Mouse (Mus musculus): ENCODE results near the gene Agtpbp1. TPM values are rescaled to one million over a fixed set of nuclear protein-coding genes. Genes with fewer than 3 reads are reported as not detected.

Agtpbp1 gene
- total RNA-seq, 1 experiment: 25.0 TPM

GRCm38 (mm10) chr13:59615152-59615551 is 30.1 kb upstream of the Agtpbp1 start:
- Histone ChIP-seq H3K27ac (ENCODE audit: insufficient read depth, low read depth, low read length, poor library complexity, severe bottlenecking) (no peak overlapping the region), H3K4me3 (ENCODE audit: insufficient read depth in 1 of 2, low read depth in 1 of 2, low read length in 2 of 2, poor library complexity in 1 of 2, severe bottlenecking in 1 of 2) (no peak overlapping the region), H3K9ac (ENCODE audit: insufficient read depth, low read depth, low read length, poor library complexity, severe bottlenecking) (no peak overlapping the region), H3K36me3 (ENCODE audit: control insufficient read depth, insufficient read depth, low read length, poor library complexity, severe bottlenecking) (peaks cover 19% of the 10 kb centered on the region), H3K9me3 (ENCODE audit: control insufficient read depth, insufficient read depth, low read depth, low read length) (no peaks in the 10 kb centered on the region), H3K4me1 (ENCODE audit: control insufficient read depth in 2 of 2, insufficient read depth in 2 of 2, low read length in 2 of 2, poor library complexity in 1 of 2) (peaks cover 0 to 8% of the 10 kb centered on the region in 2 experiments; a peak in 1 of 4 replicates)
- no peak for TF ChIP-seq ZC3H11A (IDR thresholded peaks at IDR 0.05; ENCODE audit: borderline replicate concordance, low read depth, low read length)
- TF ChIP-seq MAFK (IDR thresholded peaks at IDR 0.05; ENCODE audit: insufficient read depth, low read depth, low read length): no peak
- TF ChIP-seq ZNF384 (IDR thresholded peaks at IDR 0.05; ENCODE audit: low read depth, low read length): no peak
- no peak for TF ChIP-seq HCFC1 (IDR thresholded peaks at IDR 0.05; ENCODE audit: borderline replicate concordance, insufficient read depth, low read length)
- TF ChIP-seq CHD2 (IDR thresholded peaks at IDR 0.05; ENCODE audit: low read depth, low read length): no peak
- DNase-seq (ENCODE audit: low read depth, low spot score): no peak
- in situ Hi-C loops (cut with MboI; ENCODE audit: low sequenced_read_pairs in 2 of 2, unreplicated experiment in 2 of 2): no loop called here

GRCm38 (mm10) chr13:59613868-59614267 is 28.8 kb upstream of the Agtpbp1 start:
- DNase-seq (ENCODE audit: low read depth, low spot score): no peak
- TF ChIP-seq ZNF384 (IDR thresholded peaks at IDR 0.05; ENCODE audit: low read depth, low read length) (no peak), ZC3H11A (IDR thresholded peaks at IDR 0.05; ENCODE audit: borderline replicate concordance, low read depth, low read length) (no peak), CHD2 (IDR thresholded peaks at IDR 0.05; ENCODE audit: low read depth, low read length) (no peak), HCFC1 (IDR thresholded peaks at IDR 0.05; ENCODE audit: borderline replicate concordance, insufficient read depth, low read length) (no peak), MAFK (IDR thresholded peaks at IDR 0.05; ENCODE audit: insufficient read depth, low read depth, low read length) (no peak)
- peaks cover 18% of the 10 kb centered on the region for H3K36me3 ChIP-seq (ENCODE audit: control insufficient read depth, insufficient read depth, low read length, poor library complexity, severe bottlenecking)
- no peaks in the 10 kb centered on the region for H3K9me3 ChIP-seq (ENCODE audit: control insufficient read depth, insufficient read depth, low read depth, low read length)
- no peak overlapping the region for H3K4me3 ChIP-seq (ENCODE audit: insufficient read depth in 1 of 2, low read depth in 1 of 2, low read length in 2 of 2, poor library complexity in 1 of 2, severe bottlenecking in 1 of 2)
- in situ Hi-C loops (cut with MboI; ENCODE audit: low sequenced_read_pairs in 2 of 2, unreplicated experiment in 2 of 2): no loop called here
- H3K27ac ChIP-seq (ENCODE audit: insufficient read depth, low read depth, low read length, poor library complexity, severe bottlenecking): no peak overlapping the region
- peaks cover 0 to 8% of the 10 kb centered on the region in 2 experiments; a peak in 1 of 4 replicates for H3K4me1 ChIP-seq (ENCODE audit: control insufficient read depth in 2 of 2, insufficient read depth in 2 of 2, low read length in 2 of 2, poor library complexity in 1 of 2)
- H3K9ac ChIP-seq (ENCODE audit: insufficient read depth, low read depth, low read length, poor library complexity, severe bottlenecking): no peak overlapping the region

- TF ChIP-seq MAFK (IDR thresholded peaks at IDR 0.05; ENCODE audit: insufficient read depth, low read depth, low read length): no peak
- TF ChIP-seq HCFC1 (IDR thresholded peaks at IDR 0.05; ENCODE audit: borderline replicate concordance, insufficient read depth, low read length): no peak
- no peak for TF ChIP-seq CHD2 (IDR thresholded peaks at IDR 0.05; ENCODE audit: low read depth, low read length)
- no peak for TF ChIP-seq ZC3H11A (IDR thresholded peaks at IDR 0.05; ENCODE audit: borderline replicate concordance, low read depth, low read length)
- no peak for TF ChIP-seq ZNF384 (IDR thresholded peaks at IDR 0.05; ENCODE audit: low read depth, low read length)
- H3K36me3 ChIP-seq (ENCODE audit: control insufficient read depth, insufficient read depth, low read length, poor library complexity, severe bottlenecking): peaks cover 22% of the 10 kb centered on the region
- DNase-seq (ENCODE audit: low read depth, low spot score): no peak
- H3K27ac ChIP-seq (ENCODE audit: insufficient read depth, low read depth, low read length, poor library complexity, severe bottlenecking): no peak overlapping the region
- no peak overlapping the region for H3K4me3 ChIP-seq (ENCODE audit: insufficient read depth in 1 of 2, low read depth in 1 of 2, low read length in 2 of 2, poor library complexity in 1 of 2, severe bottlenecking in 1 of 2)
- peaks cover 0 to 8% of the 10 kb centered on the region in 2 experiments; a peak in 1 of 4 replicates for H3K4me1 ChIP-seq (ENCODE audit: control insufficient read depth in 2 of 2, insufficient read depth in 2 of 2, low read length in 2 of 2, poor library complexity in 1 of 2)
- H3K9ac ChIP-seq (ENCODE audit: insufficient read depth, low read depth, low read length, poor library complexity, severe bottlenecking): no peak overlapping the region
- H3K9me3 ChIP-seq (ENCODE audit: control insufficient read depth, insufficient read depth, low read depth, low read length): no peaks in the 10 kb centered on the region
- in situ Hi-C loops (cut with MboI; ENCODE audit: low sequenced_read_pairs in 2 of 2, unreplicated experiment in 2 of 2): no loop called here
These were observed 25.4 kb upstream of the Agtpbp1 start for GRCm38 (mm10) chr13:59610437-59610836.

- Histone ChIP-seq H3K36me3 (ENCODE audit: control insufficient read depth, insufficient read depth, low read length, poor library complexity, severe bottlenecking) (peaks cover 25% of the 10 kb centered on the region), H3K4me1 (ENCODE audit: control insufficient read depth in 2 of 2, insufficient read depth in 2 of 2, low read length in 2 of 2, poor library complexity in 1 of 2) (peaks cover 0 to 8% of the 10 kb centered on the region in 2 experiments; a peak in 1 of 4 replicates), H3K9ac (ENCODE audit: insufficient read depth, low read depth, low read length, poor library complexity, severe bottlenecking) (no peak overlapping the region), H3K27ac (ENCODE audit: insufficient read depth, low read depth, low read length, poor library complexity, severe bottlenecking) (no peak overlapping the region), H3K4me3 (ENCODE audit: insufficient read depth in 1 of 2, low read depth in 1 of 2, low read length in 2 of 2, poor library complexity in 1 of 2, severe bottlenecking in 1 of 2) (no peak overlapping the region), H3K9me3 (ENCODE audit: control insufficient read depth, insufficient read depth, low read depth, low read length) (no peaks in the 10 kb centered on the region)
- TF ChIP-seq MAFK (IDR thresholded peaks at IDR 0.05; ENCODE audit: insufficient read depth, low read depth, low read length) (peak; percentile 93), ZNF384 (IDR thresholded peaks at IDR 0.05; ENCODE audit: low read depth, low read length) (no peak)
- no peak for DNase-seq (ENCODE audit: low read depth, low spot score)
- in situ Hi-C loops (cut with MboI; ENCODE audit: low sequenced_read_pairs in 2 of 2, unreplicated experiment in 2 of 2): no loop called here
These were observed 24.9 kb upstream of the Agtpbp1 start for GRCm38 (mm10) chr13:59609885-59610284.
